Mouse (Mus musculus) cortical plate, adult 2 months (tissue): ENCODE measurements around the gene Tbl1xr1.

ENCODE experiments used
- CTCF ChIP-seq: fragments of 200-500 bp; IDR thresholded peaks from 2 replicates; pipeline ENCODE4 v1.5.1; 2011; ENCODE audit warnings: mild to moderate bottlenecking, control low read depth, low read length; ENCODE audit not compliant: insufficient read depth; ENCODE audit errors: extremely low read depth
- POLR2A ChIP-seq: fragments of 200-500 bp; IDR thresholded peaks from 2 replicates; pipeline ENCODE4 v1.6.1; 2011; ENCODE audit warnings: mild to moderate bottlenecking, low read length, control low read depth; ENCODE audit not compliant: insufficient read depth; ENCODE audit errors: extremely low read depth

GRCm38 (mm10) chr3:22174232-22174631 is 97.8 kb downstream of the Tbl1xr1 start:
- TF ChIP-seq CTCF (no peak), POLR2A (no peak)
